Comparison of ENCODE assay signal across 7 mouse cellular contexts in genomic region chr2:93045818-93046508, GRCm38 (mm10). TPM values are rescaled to one million over a fixed set of nuclear protein-coding genes. Genes with fewer than 3 reads are reported as not detected.
DNase-seq lines count a peak whose midpoint lies in the region; ATAC-seq and TF ChIP-seq lines count a peak whose summit lies in the region.

TSS of gene Prdm11 (minus strand) at chr2:93046167.

- no peaks in the 10 kb centered on the region for H3K27me3 ChIP-seq in heart, postnatal 0 days (ENCODE audit: control insufficient read depth, insufficient read depth, low read length)
- H3K27me3 ChIP-seq in thymus, adult 2 months (ENCODE audit: control insufficient read depth, insufficient read depth, low read length) = no peaks in the 10 kb centered on the region

- no peak for TF ChIP-seq POLR2A in bone marrow macrophage, adult 2 months (IDR thresholded peaks at IDR 0.05; ENCODE audit: borderline replicate concordance, low read depth, low read length)
- no peak for TF ChIP-seq POLR2A in thymus, adult 2 months (IDR thresholded peaks at IDR 0.05; ENCODE audit: control insufficient read depth, extremely low read depth, insufficient read depth, low read length, poor library complexity)

- no peaks in the 10 kb centered on the region for H3K36me3 ChIP-seq in heart, postnatal 0 days (replicated peaks; ENCODE audit: control insufficient read depth, insufficient read depth, low read length)
- H3K36me3 ChIP-seq in thymus, adult 2 months (ENCODE audit: control insufficient read depth, insufficient read depth, low read length) = no peaks in the 10 kb centered on the region

- H3K4me1 ChIP-seq in bone marrow macrophage, adult 2 months (ENCODE audit: control insufficient read depth, insufficient read depth, low read length) = no peaks in the 10 kb centered on the region
- H3K4me1 ChIP-seq in heart, postnatal 0 days (ENCODE audit: control insufficient read depth, insufficient read depth) = peaks cover 45% of the 10 kb centered on the region
- peaks cover 33% of the 10 kb centered on the region for H3K4me1 ChIP-seq in thymus, adult 2 months (replicated peaks; ENCODE audit: control insufficient read depth, insufficient read depth, low read length)

- peak; percentile 23 for DNase-seq in urinary bladder, postnatal 25 days (ENCODE audit: low spot score)
- DNase-seq in urinary bladder, postnatal 10 days (ENCODE audit: low spot score) = no peak
- DNase-seq in heart, postnatal 0 days (ENCODE audit: low spot score) = no peak
- DNase-seq in layer of hippocampus, postnatal 36 days = peak in 1 of 2 experiments; percentile 44
- peak; percentile 54 for DNase-seq in thymus, adult 2 months

- H3K4me2 ChIP-seq in heart, postnatal 0 days (ENCODE audit: low read depth, low read length) = peak within 1 kb of the TSS; percentile 71

- peak within 1 kb of the TSS; percentile 56 for H3K4me3 ChIP-seq in bone marrow macrophage, adult 2 months (ENCODE audit: insufficient read depth, low read length)
- H3K4me3 ChIP-seq in heart, postnatal 0 days (ENCODE audit: low read depth, low read length) = peak within 1 kb of the TSS; percentile 90
- H3K4me3 ChIP-seq in thymus, adult 2 months (ENCODE audit: control insufficient read depth, insufficient read depth, low read length) = peak within 1 kb of the TSS; percentile 74

- no peak within 1 kb of the TSS for H3K27ac ChIP-seq in bone marrow macrophage, adult 2 months (ENCODE audit: insufficient read depth, low read depth, low read length)
- H3K27ac ChIP-seq in heart, postnatal 0 days (ENCODE audit: low read depth) = peak within 1 kb of the TSS; percentile 98
- no peak within 1 kb of the TSS for H3K27ac ChIP-seq in thymus, adult 2 months (ENCODE audit: control insufficient read depth, insufficient read depth, low read length)

- no peak for TF ChIP-seq CTCF in bone marrow macrophage, adult 2 months (IDR thresholded peaks at IDR 0.05; ENCODE audit: low read depth, low read length)
- no peak for TF ChIP-seq CTCF in heart, postnatal 0 days (IDR thresholded peaks at IDR 0.05; ENCODE audit: low read depth)
- no peak for TF ChIP-seq CTCF in thymus, adult 2 months (IDR thresholded peaks at IDR 0.05; ENCODE audit: borderline replicate concordance, control insufficient read depth, extremely low read depth, insufficient read depth, low read length, poor library complexity)

- WGBS in heart, postnatal 0 days = under 1% methylated on average over 60 of the region's 90 CpGs
- WGBS in thymus, adult 2 months = 2% methylated on average over 90 of the region's 90 CpGs

- H3K9me3 ChIP-seq in heart, postnatal 0 days (replicated peaks; ENCODE audit: control insufficient read depth, low read length) = no peaks in the 10 kb centered on the region

- peak; percentile 27; the same call in 1 of the 2 replicates for ATAC-seq in heart, postnatal 0 days (ENCODE audit: insufficient read depth, low read depth)
- ATAC-seq in megakaryocyte, adult 5-6 weeks (ENCODE audit: poor library complexity, severe bottlenecking) = peak; percentile 14; the same call in 1 of the 2 replicates

- TF ChIP-seq EP300 in heart, postnatal 0 days (IDR thresholded peaks at IDR 0.05; ENCODE audit: low read depth) = no peak

- peak within 1 kb of the TSS; percentile 99 for H3K9ac ChIP-seq in heart, postnatal 0 days (replicated peaks; ENCODE audit: low read depth, low read length)

RNA-seq across cellular contexts. Expression of gene Prdm11, which starts in this region (rescaled TPM):
- 2.1 and 2.9 TPM in 2 replicates for polyA plus RNA-seq in bone marrow macrophage, adult 2 months (2012; ENCODE audit: insufficient read depth, insufficient read length, missing spikeins)
- 10.7 and 12.7 TPM in 2 replicates for total RNA-seq in heart, postnatal 0 days (2014; rRNA removed; ENCODE audit: low replicate concordance)
- 2.7 and 2.9 TPM in 2 replicates for polyA plus RNA-seq in heart, postnatal 0 days (2015; fragmentation: Nextera tagmentation; extraction: Ambion mirVana)
- 10 to 100 TPM; 25.7 to 30.1 TPM for total RNA-seq in layer of hippocampus, postnatal 36 days (2021)
- total RNA-seq in megakaryocyte, adult 5-6 weeks (2015) = 0.85 and 2.1 TPM in 2 replicates
- 2.1 TPM in 2 replicates for total RNA-seq in megakaryocyte, adult 5-6 weeks (2017)
- 17.1 and 17.9 TPM in 2 replicates for polyA plus RNA-seq in thymus, adult 2 months (2012; rRNA removed)

Comparison
In these comparisons a context has a peak if more than half of its experiments do, and no peak if none do; other contexts are left out.
1. DNase-seq: peak in urinary bladder, postnatal 25 days (single experiment) and thymus, adult 2 months (single experiment); none in urinary bladder, postnatal 10 days (single experiment) and heart, postnatal 0 days (single experiment).
2. Peak in every context shown above with its lines, with median percentiles within 50 percentile points of each other: H3K4me3 ChIP-seq.